Mouse (Mus musculus) neural tube, embryonic 12.5 days (tissue): ENCODE results near the gene 4930578G10Rik. TPM values are rescaled to one million over a fixed set of nuclear protein-coding genes. Genes with fewer than 3 reads are reported as not detected.
"Not testable (repeated sequence)": the region's sequence is repeated elsewhere in the genome, so short reads cannot be mapped to it uniquely, and the experiment has no call there.

Experiments used
- ATAC-seq: fragments of 200-750 bp; cut with Nextera tagmentation; 2 replicates; pipeline ENCODE4 v1.8.0; 2017; ENCODE audit warnings: low read depth, mild to moderate bottlenecking, moderate TSS enrichment, moderate library complexity; ENCODE audit not compliant: low FRiP score
- H3K27ac ChIP-seq: fragments of 300-500 bp; sonication (generic); 2 replicates; pipeline ENCODE4 v1.5.1; 2016
- H3K27me3 ChIP-seq: fragments of 300-500 bp; sonication (generic); replicated peaks from 2 replicates; pipeline ENCODE4 v1.6.1; 2016; ENCODE audit warnings: mild to moderate bottlenecking
- H3K36me3 ChIP-seq: fragments of 300-500 bp; sonication (generic); 2 replicates; pipeline ENCODE4 v1.6.1; 2016; ENCODE audit warnings: mild to moderate bottlenecking
- H3K4me1 ChIP-seq: fragments of 300-500 bp; sonication (generic); 2 replicates; pipeline ENCODE4 v1.6.1; 2016
- H3K4me2 ChIP-seq: fragments of 300-500 bp; sonication (generic); replicated peaks from 2 replicates; pipeline ENCODE4 v1.6.1; 2016; ENCODE audit warnings: mild to moderate bottlenecking
- H3K4me3 ChIP-seq: fragments of 300-500 bp; sonication (generic); 2 replicates; pipeline ENCODE4 v1.5.1; 2016
- H3K9ac ChIP-seq: fragments of 300-500 bp; sonication (generic); 2 replicates; pipeline ENCODE4 v1.6.1; 2016; ENCODE audit warnings: mild to moderate bottlenecking
- H3K9me3 ChIP-seq: fragments of 300-500 bp; sonication (generic); 2 replicates; pipeline ENCODE4 v1.6.1; 2016; ENCODE audit warnings: mild to moderate bottlenecking
- WGBS: fragments of 180-500 bp; shearing (Covaris S2); methylation state at CpG from one replicate; pipeline ENCODE4 v1.1.7; 2016; 5-methylcytosine and 5-hydroxymethylcytosine counted together
- polyA plus RNA-seq: library from polyadenylated mRNA; unstranded; fragments of >200 nt; fragmentation: Nextera tagmentation; extraction: Ambion mirVana; gene quantifications from 2 replicates; pipeline ENCODE4 v1.2.1, GENCODE M21; 2016

Gene 4930578G10Rik
- polyA plus RNA-seq, result 1.5 and 1.6 TPM in 2 replicates

DNA sequence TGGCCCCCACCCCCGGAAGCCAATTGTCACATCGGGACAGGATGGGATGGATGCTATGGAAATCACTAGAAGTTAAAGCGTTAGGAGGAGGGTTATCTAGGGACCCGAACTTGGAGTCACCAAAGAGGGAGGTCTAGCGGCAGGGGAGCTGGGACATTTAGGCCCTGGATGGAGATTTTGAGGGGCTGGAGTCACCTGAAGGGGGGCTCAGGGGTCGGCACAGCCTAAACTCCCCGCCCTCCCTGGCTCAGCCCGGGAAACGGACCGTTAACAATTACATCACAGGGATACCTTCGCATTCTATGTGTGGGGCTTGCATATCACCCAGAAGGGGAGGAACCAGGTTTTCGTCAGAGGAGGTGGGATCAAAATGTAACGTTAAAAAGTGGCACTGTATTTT is at the start of gene 4930578G10Rik:
Gene 4930578G10Rik, plus strand, starts transcription at position 301 of the 400 bp plus-strand sequence.
- not testable (repeated sequence) for ATAC-seq, H3K9ac ChIP-seq, H3K4me3 ChIP-seq, H3K36me3 ChIP-seq, H3K4me2 ChIP-seq, H3K27me3 ChIP-seq, H3K4me1 ChIP-seq, H3K9me3 ChIP-seq, H3K27ac ChIP-seq
- WGBS, result no CpG with 5 or more reads among the region's 13 CpGs

DNA sequence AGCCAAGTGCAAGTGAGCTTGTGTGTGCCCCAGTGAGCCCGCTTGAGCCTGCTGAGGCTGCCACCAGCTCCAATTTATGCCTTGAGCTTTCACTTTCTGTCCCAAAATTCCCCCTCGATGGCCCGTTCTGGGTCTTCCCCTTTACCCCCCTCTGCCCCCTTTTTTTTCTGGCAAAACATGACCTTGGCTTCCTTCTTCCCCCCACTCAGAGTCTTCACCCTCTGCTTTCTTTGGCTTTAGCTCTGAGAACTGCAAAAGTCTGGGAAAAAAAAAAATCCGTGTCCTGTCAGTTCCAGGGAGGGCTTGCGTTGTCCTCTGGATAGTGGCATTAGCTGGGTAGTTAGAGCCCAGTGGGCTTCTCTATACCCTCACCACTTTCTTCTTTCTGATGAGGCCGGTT is 21.1 kb downstream of the 4930578G10Rik start, which contains the start of gene Ccl19:
Gene Ccl19, minus strand, starts transcription at position 101 of the 400 bp plus-strand sequence.
- H3K9me3 ChIP-seq, H3K27ac ChIP-seq, H3K36me3 ChIP-seq, H3K9ac ChIP-seq, H3K27me3 ChIP-seq, H3K4me3 ChIP-seq, H3K4me1 ChIP-seq, H3K4me2 ChIP-seq, ATAC-seq: not testable (repeated sequence)
- WGBS, result no CpG with 5 or more reads among the region's 6 CpGs

- H3K9me3 ChIP-seq, H3K36me3 ChIP-seq, H3K27me3 ChIP-seq, H3K9ac ChIP-seq, H3K4me1 ChIP-seq, ATAC-seq, H3K4me3 ChIP-seq, H3K27ac ChIP-seq, H3K4me2 ChIP-seq: not testable (repeated sequence)
- WGBS, result no CpG with 5 or more reads among the region's 5 CpGs
Observed at GRCm38 (mm10) chr4:42773893-42774292, 38.5 kb downstream of the 4930578G10Rik start, which contains the start of gene Ccl21a. Ccl21a (minus strand) TSS chr4:42773993.

- H3K4me1 ChIP-seq, H3K4me2 ChIP-seq, H3K4me3 ChIP-seq, H3K36me3 ChIP-seq, ATAC-seq, H3K9ac ChIP-seq, H3K27ac ChIP-seq, H3K9me3 ChIP-seq, H3K27me3 ChIP-seq: not testable (repeated sequence)
- 75% methylated on average over 1 of the region's 1 CpGs for WGBS
Observed at GRCm38 (mm10) chr4:42853788-42854187, 118.4 kb downstream of the 4930578G10Rik start, which contains the start of gene Fam205a1. Fam205a1 (minus strand) TSS chr4:42853888.

GRCm38 (mm10) chr4:42856671-42857070 is 121.3 kb downstream of the 4930578G10Rik start, which contains the start of gene Gm12394:
Gm12394 (minus strand) TSS chr4:42856771.
- H3K9me3 ChIP-seq, H3K4me1 ChIP-seq, H3K4me2 ChIP-seq, H3K4me3 ChIP-seq, H3K36me3 ChIP-seq, ATAC-seq, H3K9ac ChIP-seq, H3K27ac ChIP-seq, H3K27me3 ChIP-seq: not testable (repeated sequence)
- 76% methylated on average over 1 of the region's 1 CpGs for WGBS

DNA sequence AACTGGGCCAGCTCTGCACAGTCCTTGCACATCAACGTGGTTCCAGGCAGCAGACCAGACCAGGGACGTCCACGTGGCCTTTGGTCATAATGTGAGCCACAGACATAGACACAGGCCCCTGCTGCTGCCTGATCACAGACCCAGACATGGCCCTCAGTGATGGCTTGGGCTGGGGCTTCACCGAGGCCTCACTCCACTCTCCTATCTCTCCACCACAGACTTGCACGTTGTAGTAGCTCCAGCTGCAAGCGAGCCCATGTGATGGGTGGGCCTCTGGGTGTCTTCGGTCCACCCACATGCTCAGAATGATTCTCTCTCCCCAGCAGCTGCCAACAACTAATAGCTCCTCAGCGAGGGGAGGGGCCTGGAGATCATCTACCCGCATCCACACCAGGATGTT is 125.1 kb downstream of the 4930578G10Rik start:
- ATAC-seq, H3K36me3 ChIP-seq, H3K4me3 ChIP-seq, H3K27me3 ChIP-seq, H3K9ac ChIP-seq, H3K9me3 ChIP-seq, H3K4me2 ChIP-seq, H3K27ac ChIP-seq, H3K4me1 ChIP-seq: not testable (repeated sequence)
- WGBS, result 84% methylated on average over 9 of the region's 9 CpGs

GRCm38 (mm10) chr4:42863487-42863886 is 128.1 kb downstream of the 4930578G10Rik start:
- 86% methylated on average over 4 of the region's 5 CpGs for WGBS
- H3K4me2 ChIP-seq, H3K9ac ChIP-seq, ATAC-seq, H3K27ac ChIP-seq, H3K4me3 ChIP-seq, H3K4me1 ChIP-seq, H3K9me3 ChIP-seq, H3K36me3 ChIP-seq, H3K27me3 ChIP-seq: not testable (repeated sequence)

DNA sequence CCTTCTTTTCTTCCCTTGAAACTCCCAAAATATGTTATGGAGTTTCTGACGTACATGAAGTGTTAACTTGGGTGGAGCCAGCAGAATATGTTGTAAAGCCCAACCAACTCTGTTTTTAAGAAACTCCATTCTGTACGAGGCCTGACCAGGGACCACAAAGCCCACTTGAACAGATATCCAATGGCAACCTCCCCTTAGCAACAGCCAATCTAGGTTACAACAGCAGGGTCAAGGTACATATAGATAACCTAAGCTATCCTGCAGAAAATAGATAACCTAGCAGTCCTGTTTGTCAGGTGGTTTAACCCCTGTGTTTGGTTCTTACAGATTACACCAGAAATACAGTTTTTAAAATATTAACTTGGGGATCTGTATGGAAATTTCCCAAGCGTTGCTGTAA is 132.0 kb downstream of the 4930578G10Rik start:
- H3K36me3 ChIP-seq, result no peaks in the 10 kb centered on the region
- no peak for ATAC-seq
- H3K4me1 ChIP-seq, result no peaks in the 10 kb centered on the region
- H3K9me3 ChIP-seq, result no peaks in the 10 kb centered on the region
- no peak overlapping the region for H3K4me3 ChIP-seq
- no peaks in the 10 kb centered on the region for H3K27me3 ChIP-seq
- no peak overlapping the region for H3K4me2 ChIP-seq
- no peak overlapping the region for H3K9ac ChIP-seq
- WGBS, result 88% methylated on average over 3 of the region's 3 CpGs
- no peak overlapping the region for H3K27ac ChIP-seq

DNA sequence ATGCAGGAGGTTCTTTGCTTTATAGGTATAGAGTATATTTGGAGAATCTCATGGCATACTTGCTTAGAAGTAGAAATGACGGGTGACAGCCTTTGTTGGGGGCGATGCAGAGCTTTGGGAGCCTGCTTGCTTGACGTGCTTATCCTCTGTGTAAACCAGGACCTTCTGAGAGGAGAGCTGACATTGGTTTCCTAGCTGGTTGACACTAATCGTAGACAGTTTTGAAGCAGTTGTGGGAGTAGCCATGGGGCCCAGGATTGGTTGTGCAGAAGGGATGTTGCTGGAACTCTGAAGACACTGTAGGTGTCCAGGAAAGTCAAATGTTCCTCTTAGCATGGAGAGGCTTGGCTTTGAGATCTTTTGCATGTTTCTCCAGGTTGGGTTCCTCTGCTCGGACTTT is 132.8 kb downstream of the 4930578G10Rik start:
- Histone ChIP-seq H3K9ac (no peak overlapping the region), H3K4me3 (no peak overlapping the region), H3K4me2 (no peak overlapping the region), H3K9me3 (no peaks in the 10 kb centered on the region), H3K27ac (no peak overlapping the region), H3K27me3 (no peaks in the 10 kb centered on the region), H3K36me3 (no peaks in the 10 kb centered on the region), H3K4me1 (no peaks in the 10 kb centered on the region)
- ATAC-seq, result no peak
- 92% methylated on average over 5 of the region's 5 CpGs for WGBS

GRCm38 (mm10) chr4:42870748-42871147 is 135.4 kb downstream of the 4930578G10Rik start:
- no peak for ATAC-seq
- Histone ChIP-seq H3K4me2 (no peak overlapping the region), H3K27me3 (no peaks in the 10 kb centered on the region), H3K4me1 (no peaks in the 10 kb centered on the region), H3K36me3 (no peaks in the 10 kb centered on the region), H3K9me3 (no peaks in the 10 kb centered on the region), H3K9ac (no peak overlapping the region), H3K27ac (no peak overlapping the region), H3K4me3 (no peak overlapping the region)
- 85% methylated on average over 5 of the region's 5 CpGs for WGBS

DNA sequence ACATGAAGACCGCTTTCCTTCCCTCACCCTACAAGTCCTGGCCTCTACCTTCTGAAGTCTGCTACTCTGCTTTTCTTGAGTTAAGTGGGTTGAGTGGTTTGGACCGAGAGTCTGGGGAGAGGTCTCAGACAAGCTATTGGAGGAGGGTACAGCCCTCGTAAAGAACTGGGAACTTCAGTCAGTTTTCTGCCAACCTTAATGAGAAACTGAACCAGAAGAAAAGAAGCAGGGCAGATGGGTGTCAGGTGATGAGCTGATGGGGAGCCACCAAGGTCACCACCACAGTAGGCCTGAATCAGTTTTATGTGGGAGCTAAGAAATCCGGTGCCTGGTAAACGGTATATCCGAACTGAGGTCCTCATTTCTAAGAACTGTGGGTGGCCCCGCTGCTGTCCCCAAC is 136.8 kb downstream of the 4930578G10Rik start:
- no peak for ATAC-seq
- H3K36me3 ChIP-seq, result no peaks in the 10 kb centered on the region
- no peak overlapping the region for H3K27ac ChIP-seq
- no peak overlapping the region for H3K4me3 ChIP-seq
- WGBS, result 97% methylated on average over 7 of the region's 7 CpGs
- H3K4me1 ChIP-seq, result no peaks in the 10 kb centered on the region
- no peak overlapping the region for H3K4me2 ChIP-seq
- no peaks in the 10 kb centered on the region for H3K27me3 ChIP-seq
- H3K9ac ChIP-seq, result no peak overlapping the region
- no peaks in the 10 kb centered on the region for H3K9me3 ChIP-seq

DNA sequence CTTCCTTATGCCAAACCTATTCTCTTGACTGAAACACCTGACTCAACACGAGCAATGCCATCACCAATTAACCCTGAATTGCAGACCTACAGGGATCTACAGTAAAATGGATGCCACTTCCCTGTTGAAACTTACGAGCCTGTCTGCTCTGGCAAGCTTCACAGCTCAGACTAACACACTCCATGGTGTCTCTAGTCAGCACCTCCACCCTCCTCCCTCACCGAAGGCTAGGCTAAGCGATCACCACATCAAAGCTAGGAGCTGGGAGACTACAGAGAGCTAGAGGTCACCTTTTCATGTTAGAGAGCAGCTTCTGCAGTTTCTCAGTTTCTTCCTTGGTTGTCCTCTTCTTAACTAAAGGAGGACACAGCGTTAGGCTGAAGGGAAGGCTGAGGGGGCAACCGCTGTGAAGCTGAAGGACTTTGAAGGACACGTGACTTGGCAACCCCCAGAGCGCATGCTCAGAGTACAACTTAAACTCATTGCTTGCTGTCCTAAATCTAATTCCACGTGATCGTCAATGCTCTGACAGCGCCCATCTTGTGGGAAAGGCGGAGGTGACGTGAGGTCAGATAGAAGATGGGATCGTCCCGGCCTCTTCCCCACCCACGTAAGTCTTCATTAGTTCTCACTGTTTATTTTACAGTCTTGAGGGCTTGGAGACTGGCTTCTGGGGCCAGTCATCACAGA is 137.5 kb downstream of the 4930578G10Rik start:
- no peaks in the 10 kb centered on the region for H3K36me3 ChIP-seq
- no peak for ATAC-seq
- no peak overlapping the region for H3K4me3 ChIP-seq
- no peaks in the 10 kb centered on the region for H3K9me3 ChIP-seq
- no peaks in the 10 kb centered on the region for H3K27me3 ChIP-seq
- WGBS, result 87% methylated on average over 16 of the region's 16 CpGs
- no peak overlapping the region for H3K4me2 ChIP-seq
- no peak overlapping the region for H3K9ac ChIP-seq
- H3K27ac ChIP-seq, result no peak overlapping the region
- no peaks in the 10 kb centered on the region for H3K4me1 ChIP-seq

- Histone ChIP-seq H3K36me3 (no peaks in the 10 kb centered on the region), H3K9ac (no peak within 1 kb of the TSS), H3K27ac (no peak within 1 kb of the TSS), H3K9me3 (no peaks in the 10 kb centered on the region), H3K27me3 (no peaks in the 10 kb centered on the region), H3K4me2 (no peak within 1 kb of the TSS), H3K4me3 (no peak within 1 kb of the TSS), H3K4me1 (no peaks in the 10 kb centered on the region)
- 90% methylated on average over 7 of the region's 7 CpGs for WGBS
- no peak for ATAC-seq
Observed at GRCm38 (mm10) chr4:42874134-42874533, 138.8 kb downstream of the 4930578G10Rik start, which contains the start of gene Fam205c. Fam205c (minus strand) TSS chr4:42874234.
